Mouse (Mus musculus): ENCODE measurements around the gene Got2.

Gene Got2

DNA sequence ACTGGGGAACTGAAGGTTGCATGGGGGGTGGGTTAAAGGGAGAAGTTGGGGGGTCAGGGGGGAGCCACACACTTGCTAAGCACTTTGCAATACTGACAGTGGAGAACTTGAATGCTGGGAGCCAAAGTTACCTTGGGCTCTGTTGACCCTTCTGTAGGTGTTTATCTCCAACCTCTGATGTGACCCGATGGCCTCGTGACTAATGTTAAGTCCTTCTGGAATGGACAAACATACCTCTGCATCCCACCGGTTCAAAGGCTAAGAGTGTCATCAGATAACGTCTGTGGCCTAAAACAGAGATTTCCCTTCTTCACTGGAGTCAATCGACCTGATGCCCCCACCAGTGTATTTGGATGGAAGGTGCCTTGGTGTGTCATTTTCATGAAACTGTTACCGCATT, 67.1 kb downstream of the Got2 start:
- no peak for DNase-seq (ENCODE audit: low read depth, low spot score)

DNA sequence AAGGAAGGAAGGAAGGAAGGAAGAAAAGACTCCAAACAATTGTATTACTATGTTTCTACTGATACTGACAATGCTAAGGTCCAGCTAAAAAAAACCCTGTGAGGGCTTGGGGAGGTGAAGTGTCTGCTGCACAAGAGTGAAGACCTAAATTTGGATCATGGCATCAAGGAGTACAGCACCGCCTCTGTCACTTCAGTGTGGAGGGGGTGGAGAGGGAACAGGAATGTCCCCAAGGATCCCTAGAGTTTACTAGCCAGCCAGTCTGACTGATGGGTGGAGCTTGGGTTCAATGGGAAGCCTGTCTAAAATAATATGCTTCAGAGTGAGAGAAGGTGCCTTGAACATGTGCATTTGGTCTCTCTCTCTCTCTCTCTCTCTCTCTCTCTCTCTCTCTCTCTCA, 70.1 kb downstream of the Got2 start:
- no peak for DNase-seq (ENCODE audit: low read depth, low spot score)

GRCm38 (mm10) chr8:95817597-95817996, 70.8 kb downstream of the Got2 start:
- DNase-seq (ENCODE audit: low read depth, low spot score), result no peak

DNA sequence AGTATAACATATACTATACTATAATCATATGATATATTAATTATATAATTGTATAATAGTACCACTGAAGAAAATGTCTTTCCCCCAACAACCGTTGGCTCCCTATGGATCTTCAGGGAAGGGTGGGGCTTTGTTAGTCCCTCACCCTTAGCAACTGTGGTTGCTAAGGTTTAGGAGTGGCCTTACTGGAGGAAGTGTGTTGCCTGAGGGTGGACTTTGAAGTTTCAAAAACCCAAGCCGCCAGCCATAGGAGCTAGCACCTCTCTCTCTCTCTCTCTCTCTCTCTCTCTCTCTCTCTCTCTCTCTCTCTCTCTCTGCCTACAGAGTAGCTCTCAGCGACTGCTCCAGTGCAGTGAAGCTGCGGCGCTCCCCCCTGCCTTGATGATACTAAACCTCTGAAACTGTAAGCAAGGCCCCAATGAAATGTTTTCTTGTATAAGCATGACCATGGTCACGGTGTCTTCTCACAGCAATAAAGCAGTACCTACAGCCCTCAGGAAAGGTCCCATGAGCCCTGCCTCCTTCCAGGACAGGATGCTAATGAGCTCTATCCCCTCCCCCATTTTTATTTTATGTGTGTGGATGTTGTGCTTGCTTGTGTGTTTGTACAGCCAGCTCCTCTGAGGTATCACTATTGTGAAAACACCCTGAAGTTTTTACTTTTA, 72.2 kb downstream of the Got2 start:
- no peak for DNase-seq (ENCODE audit: low read depth, low spot score)
